Mouse (Mus musculus): Measurements from ENCODE around the gene Hrh3. TPM values are rescaled to one million over a fixed set of nuclear protein-coding genes. Genes with fewer than 3 reads are reported as not detected.

Gene Hrh3
- polyA plus RNA-seq, 1 experiment from 2014 or later = 2.7 TPM

Other genes starting within 250 kb of the Hrh3 start
- gene Taf4, start 127.8 kb downstream of the Hrh3 start, polyA plus RNA-seq (2015; fragmentation: Nextera tagmentation; extraction: Ambion mirVana) = 4.4 and 5.3 TPM in 2 replicates
- gene Lsm14b, start 79.5 kb downstream of the Hrh3 start, polyA plus RNA-seq (2015; fragmentation: Nextera tagmentation; extraction: Ambion mirVana) = 20.6 and 23.6 TPM in 2 replicates
- 541 and 580 TPM in 2 replicates for gene Psma7, start 62.1 kb downstream of the Hrh3 start, polyA plus RNA-seq (2015; fragmentation: Nextera tagmentation; extraction: Ambion mirVana)
- 57.5 and 59.5 TPM in 2 replicates for gene Ss18l1, start 62.0 kb downstream of the Hrh3 start, polyA plus RNA-seq (2015; fragmentation: Nextera tagmentation; extraction: Ambion mirVana)
- 35.6 and 38.5 TPM in 2 replicates for gene Mtg2, start 33.9 kb downstream of the Hrh3 start, polyA plus RNA-seq (2015; fragmentation: Nextera tagmentation; extraction: Ambion mirVana)
- gene Osbpl2, start 14.8 kb upstream of the Hrh3 start, polyA plus RNA-seq (2015; fragmentation: Nextera tagmentation; extraction: Ambion mirVana) = 66.3 and 67.3 TPM in 2 replicates
- 201 and 206 TPM in 2 replicates for gene Adrm1, start 67.0 kb upstream of the Hrh3 start, polyA plus RNA-seq (2015; fragmentation: Nextera tagmentation; extraction: Ambion mirVana)
- gene Lama5, start 121.4 kb upstream of the Hrh3 start, polyA plus RNA-seq (2015; fragmentation: Nextera tagmentation; extraction: Ambion mirVana) = 3.0 and 3.1 TPM in 2 replicates
- 407 and 432 TPM in 2 replicates for gene Rps21, start 152.9 kb upstream of the Hrh3 start, polyA plus RNA-seq (2015; fragmentation: Nextera tagmentation; extraction: Ambion mirVana)
- gene Cables2, start 169.0 kb upstream of the Hrh3 start, polyA plus RNA-seq (2015; fragmentation: Nextera tagmentation; extraction: Ambion mirVana) = 18.4 and 21.6 TPM in 2 replicates
- gene Rbbp8nl, start 185.4 kb upstream of the Hrh3 start, polyA plus RNA-seq (2015; fragmentation: Nextera tagmentation; extraction: Ambion mirVana) = not detected in 2 replicates
- not detected in 2 replicates for gene Gata5, start 230.2 kb upstream of the Hrh3 start, polyA plus RNA-seq (2015; fragmentation: Nextera tagmentation; extraction: Ambion mirVana)

Data from forebrain, embryonic 15.5 days (tissue).